In the genomic region with DNA sequence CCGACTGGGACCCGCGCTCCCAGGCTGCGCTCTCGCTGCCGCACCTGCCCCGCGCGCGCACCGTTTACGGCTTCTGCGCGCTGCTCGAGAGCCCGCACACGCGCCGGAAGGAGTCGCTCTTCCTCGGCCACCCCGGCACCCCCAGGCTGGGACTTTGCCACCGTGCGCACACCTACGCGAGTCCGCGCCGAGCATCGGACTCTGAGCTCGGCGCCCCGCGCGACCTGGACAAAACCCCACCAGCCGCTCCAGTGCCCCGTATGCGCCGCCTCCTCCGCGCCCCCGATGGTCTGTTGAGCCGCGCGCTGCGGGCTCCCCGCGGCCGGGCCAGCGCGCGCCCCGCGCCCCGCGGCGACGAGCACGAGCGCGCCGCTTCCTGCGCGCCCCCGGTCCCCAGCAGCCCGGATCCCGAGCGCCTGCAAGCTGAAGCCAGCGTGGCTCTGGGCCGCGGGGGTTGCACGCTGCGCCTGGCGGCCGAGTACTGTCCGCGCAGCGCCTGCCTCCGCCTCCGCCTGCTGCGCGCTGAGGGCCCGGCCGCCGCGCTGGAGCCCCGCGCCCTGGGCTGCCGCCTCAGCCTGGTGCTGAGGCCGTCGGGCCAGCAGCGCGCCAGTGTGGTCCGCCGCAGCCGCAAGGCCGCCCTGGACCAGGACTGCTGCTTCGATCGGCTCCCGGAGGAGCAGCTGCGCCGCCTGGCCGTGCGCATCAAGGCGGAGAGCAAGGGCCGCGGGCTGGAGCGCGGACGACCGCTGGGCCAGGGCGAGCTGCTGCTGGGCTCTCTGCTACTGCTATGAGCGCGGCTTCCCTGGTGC, we compare ENCODE assay signal across 8 mouse cellular contexts. TPM values are rescaled to one million over a fixed set of nuclear protein-coding genes. Genes with fewer than 3 reads are reported as not detected.
DNase-seq lines count a peak whose midpoint lies in the region; ATAC-seq and TF ChIP-seq lines count a peak whose summit lies in the region.
"Not testable (repeated sequence)": the region's sequence is repeated elsewhere in the genome, so short reads cannot be mapped to it uniquely, and the experiment has no call there.
"Had no signal": no experiment of that assay in that cellular context is flagged by ENCODE, and none has a peak within 500 bp of the region (broad histone marks: within the 10 kb centered on the region; RNA-seq: fewer than 3 reads in every experiment).

No protein-coding gene starts in this region.

- TF ChIP-seq CTCF in embryonic fibroblast, embryonic 13.5 days (IDR thresholded peaks at IDR 0.05; ENCODE audit: borderline replicate concordance, insufficient read depth, low read length) = not testable (repeated sequence)
- TF ChIP-seq CTCF in intestine, postnatal 0 days (IDR thresholded peaks at IDR 0.05; ENCODE audit: low read depth) = peak; percentile 40

- intact Hi-C loops in left cerebral cortex, postnatal 36 days (cut with DNase I) = loop anchor here (5.0 kb wide), 1 partner anchor 42 kb away; no protein-coding TSS in a partner anchor

- H3K27ac ChIP-seq in brown adipose tissue, adult 24 weeks (replicated peaks; ENCODE audit: low read depth, low read length); embryonic fibroblast, embryonic 13.5 days (ENCODE audit: insufficient read depth, low read length); intestine, postnatal 0 days (ENCODE audit: low read depth, low read length): not testable (repeated sequence)

- H3K4me1 ChIP-seq in brown adipose tissue, adult 24 weeks (ENCODE audit: control insufficient read depth, insufficient read depth, insufficient read length, low read length); embryonic fibroblast, embryonic 13.5 days (ENCODE audit: control insufficient read depth, insufficient read depth, low read length); intestine, postnatal 0 days (replicated peaks; ENCODE audit: control insufficient read depth, insufficient read depth, low read length): not testable (repeated sequence)

- H3K27me3 ChIP-seq in intestine, postnatal 0 days (replicated peaks; ENCODE audit: control insufficient read depth, insufficient read depth, low read length) = peaks cover 25% of the 10 kb centered on the region

- H3K9ac ChIP-seq in intestine, postnatal 0 days (ENCODE audit: low read depth, low read length) = peak overlapping the region; percentile 4; the same call in 1 of the 2 replicates

- peak; percentile 61 for ATAC-seq in intestine, postnatal 0 days

- peak overlapping the region; percentile 93 for H3K4me2 ChIP-seq in intestine, postnatal 0 days (replicated peaks; ENCODE audit: low read depth)

- H3K9me3 ChIP-seq in intestine, postnatal 0 days (ENCODE audit: control insufficient read depth) = not testable (repeated sequence)

- TF ChIP-seq POLR2A in embryonic fibroblast, embryonic 13.5 days (IDR thresholded peaks at IDR 0.05; ENCODE audit: low read depth, low read length) = not testable (repeated sequence)

- DNase-seq in heart, adult 9 months (ENCODE audit: low spot score in 2 of 2) = peak; percentile 15 to 40
- DNase-seq in left cerebral cortex, postnatal 36 days (ENCODE audit: low spot score in 2 of 2) = peak; percentile 73 to 87
- DNase-seq in lung, postnatal 4 days = peak; percentile 47 to 82
- peak; percentile 66 to 78 for DNase-seq in right cerebral cortex, adult 2 months (ENCODE audit: low spot score in 2 of 2)

- H3K36me3 ChIP-seq in intestine, postnatal 0 days (ENCODE audit: control insufficient read depth, insufficient read depth) = not testable (repeated sequence)

- under 1% methylated on average over 89 of the region's 114 CpGs for WGBS in intestine, postnatal 0 days

- peak overlapping the region; percentile 49 for H3K4me3 ChIP-seq in brown adipose tissue, adult 24 weeks (ENCODE audit: insufficient read depth, low read depth, low read length)
- peak overlapping the region; percentile 27 for H3K4me3 ChIP-seq in embryonic fibroblast, embryonic 13.5 days (ENCODE audit: insufficient read depth, low read length)
- H3K4me3 ChIP-seq in intestine, postnatal 0 days (ENCODE audit: low read depth, low read length) = peak overlapping the region; percentile 56

RNA-seq across cellular contexts. Expression of gene C2cd4b, which starts 0.9 kb away (rescaled TPM):
- not detected in 2 replicates for polyA plus RNA-seq in brown adipose tissue, adult 24 weeks (2012; ENCODE audit: insufficient read depth, insufficient read length, missing spikeins)
- polyA plus RNA-seq in embryonic fibroblast, embryonic 13.5 days (2011; ENCODE audit: insufficient read length, low read depth, missing spikeins) = not detected in 2 replicates
- 2.0 and 3.7 TPM in 2 replicates for polyA plus RNA-seq in intestine, postnatal 0 days (2015; fragmentation: Nextera tagmentation; extraction: Ambion mirVana)
- total RNA-seq in left cerebral cortex, postnatal 36 days (2021) = 1 to 10 TPM; 2.3 to 4.0 TPM
- polyA plus RNA-seq: macrophage had no signal

Comparison
In these comparisons a context has a peak if more than half of its experiments do, and no peak if none do; other contexts are left out.
1. DNase-seq: peak in every context shown above with its lines; median percentile 80 in left cerebral cortex, postnatal 36 days; 72 in right cerebral cortex, adult 2 months; 64 in lung, postnatal 4 days; 28 in heart, adult 9 months.